ENCODE assay signal across 8 mouse cellular contexts in genomic region chr2:118926361-118926997, GRCm38 (mm10). TPM values are rescaled to one million over a fixed set of nuclear protein-coding genes. Genes with fewer than 3 reads are reported as not detected.
A peak's percentile ranks its signal among the peaks of the same experiment; 100 is the strongest.
DNase-seq lines count a peak whose midpoint lies in the region; ATAC-seq and TF ChIP-seq lines count a peak whose summit lies in the region.

TSS of gene Chst14 (plus strand) at chr2:118926496.

- ATAC-seq in intestine, embryonic 14.5 days (replicated peaks; ENCODE audit: low FRiP score, low TSS enrichment, low read depth), result peak; percentile 95
- peak; percentile 95 for ATAC-seq in liver, embryonic 11.5 days (replicated peaks; ENCODE audit: low FRiP score)
- peak; percentile 65 for ATAC-seq in midbrain, postnatal 0 days (ENCODE audit: low FRiP score)

- under 1% methylated on average over 33 of the region's 47 CpGs for WGBS in intestine, embryonic 14.5 days
- 1% methylated on average over 45 of the region's 47 CpGs for WGBS in liver, embryonic 11.5 days
- 3% methylated on average over 44 of the region's 47 CpGs for WGBS in midbrain, postnatal 0 days

- TF ChIP-seq CTCF in midbrain, postnatal 0 days (IDR thresholded peaks at IDR 0.05), result no peak

- peak within 1 kb of the TSS; percentile 54; the same call in 1 of the 2 replicates for H3K27ac ChIP-seq in intestine, embryonic 14.5 days (ENCODE audit: low read depth)
- peak within 1 kb of the TSS; percentile 66 for H3K27ac ChIP-seq in liver, embryonic 11.5 days (ENCODE audit: low read depth, low read length)
- no peak within 1 kb of the TSS for H3K27ac ChIP-seq in midbrain, postnatal 0 days (ENCODE audit: low read depth, low read length)

- H3K9me3 ChIP-seq in intestine, embryonic 14.5 days (ENCODE audit: control insufficient read depth, low read length), result no peaks in the 10 kb centered on the region
- no peaks in the 10 kb centered on the region for H3K9me3 ChIP-seq in liver, embryonic 11.5 days (ENCODE audit: control insufficient read depth, low read length)
- H3K9me3 ChIP-seq in midbrain, postnatal 0 days (ENCODE audit: low read length), result no peaks in the 10 kb centered on the region

- peak; percentile 81 for DNase-seq in 3T3-L1 (ENCODE audit: low read depth, low spot score)
- DNase-seq in adrenal gland, adult 18-20 months (ENCODE audit: low spot score in 2 of 2), result peak; percentile 78 to 81
- DNase-seq in embryo, embryonic 10.5 days (ENCODE audit: low spot score), result peak; percentile 88
- DNase-seq in gonadal fat pad, adult 2 months (ENCODE audit: low read depth), result no peak
- DNase-seq in intestine, embryonic 14.5 days (ENCODE audit: low spot score), result peak; percentile 83
- DNase-seq in liver, embryonic 11.5 days (ENCODE audit: low spot score), result peak; percentile 80
- peak; percentile 56 for DNase-seq in midbrain, postnatal 0 days (ENCODE audit: low spot score)
- DNase-seq in splenic B cell, adult 2 months (ENCODE audit: low read depth, low spot score), result peak; percentile 65

- peak within 1 kb of the TSS; percentile 75 for H3K9ac ChIP-seq in intestine, embryonic 14.5 days (ENCODE audit: low read length)
- peak within 1 kb of the TSS; percentile 82 for H3K9ac ChIP-seq in liver, embryonic 11.5 days (ENCODE audit: low read depth, low read length)
- H3K9ac ChIP-seq in midbrain, postnatal 0 days (replicated peaks; ENCODE audit: low read length, poor library complexity, severe bottlenecking), result peak within 1 kb of the TSS; percentile 55

- H3K4me2 ChIP-seq in intestine, embryonic 14.5 days (ENCODE audit: low read length), result peak within 1 kb of the TSS; percentile 86
- H3K4me2 ChIP-seq in liver, embryonic 11.5 days, result peak within 1 kb of the TSS; percentile 99
- peak within 1 kb of the TSS; percentile 87 for H3K4me2 ChIP-seq in midbrain, postnatal 0 days (ENCODE audit: low read depth, low read length, poor library complexity, severe bottlenecking)

- peaks cover 13% of the 10 kb centered on the region for H3K4me1 ChIP-seq in intestine, embryonic 14.5 days (replicated peaks; ENCODE audit: control insufficient read depth, insufficient read depth, low read length)
- peaks cover 16% of the 10 kb centered on the region for H3K4me1 ChIP-seq in liver, embryonic 11.5 days (replicated peaks; ENCODE audit: control insufficient read depth, insufficient read depth, low read length)
- no peaks in the 10 kb centered on the region; the same call in 1 of the 2 replicates for H3K4me1 ChIP-seq in midbrain, postnatal 0 days (ENCODE audit: insufficient read depth, low read length)

- peak within 1 kb of the TSS; percentile 74 for H3K4me3 ChIP-seq in intestine, embryonic 14.5 days (ENCODE audit: low read depth, low read length)
- peak within 1 kb of the TSS; percentile 82 for H3K4me3 ChIP-seq in liver, embryonic 11.5 days (ENCODE audit: low read depth, low read length)
- H3K4me3 ChIP-seq in midbrain, postnatal 0 days (ENCODE audit: low read depth, low read length), result peak within 1 kb of the TSS; percentile 48

- no peaks in the 10 kb centered on the region for H3K27me3 ChIP-seq in intestine, embryonic 14.5 days (replicated peaks; ENCODE audit: control insufficient read depth, insufficient read depth, low read length)
- H3K27me3 ChIP-seq in liver, embryonic 11.5 days (replicated peaks; ENCODE audit: control insufficient read depth, insufficient read depth, low read length), result no peaks in the 10 kb centered on the region
- no peaks in the 10 kb centered on the region for H3K27me3 ChIP-seq in midbrain, postnatal 0 days (ENCODE audit: insufficient read depth, low read length)
- no peaks in the 10 kb centered on the region for H3K27me3 ChIP-seq in splenic B cell, adult 2 months (ENCODE audit: control insufficient read depth, insufficient read depth, low read length, poor library complexity, severe bottlenecking)

- peaks cover 21% of the 10 kb centered on the region for H3K36me3 ChIP-seq in intestine, embryonic 14.5 days (ENCODE audit: control insufficient read depth, insufficient read depth, low read length)
- peaks cover 11% of the 10 kb centered on the region; the same call in 1 of the 2 replicates for H3K36me3 ChIP-seq in liver, embryonic 11.5 days (ENCODE audit: control insufficient read depth, insufficient read depth, low read length)
- peaks cover 13% of the 10 kb centered on the region for H3K36me3 ChIP-seq in midbrain, postnatal 0 days (ENCODE audit: insufficient read depth, low read length)
- H3K36me3 ChIP-seq in splenic B cell, adult 2 months (ENCODE audit: control insufficient read depth, insufficient read depth, low read length, poor library complexity, severe bottlenecking), result peaks cover 2% of the 10 kb centered on the region; the same call in 1 of the 2 replicates

RNA-seq across cellular contexts. Expression of gene Chst14, which starts in this region (rescaled TPM):
- 1 to 10 TPM; 7.3 to 9.0 TPM for total RNA-seq in adrenal gland, adult 18-20 months (2021)
- polyA plus RNA-seq in gonadal fat pad, adult 2 months (2012; rRNA removed), result 11.8 and 12.0 TPM in 2 replicates
- 32.2 and 32.7 TPM in 2 replicates for polyA plus RNA-seq in intestine, embryonic 14.5 days (2014; fragmentation: Nextera tagmentation; extraction: Ambion mirVana)
- polyA plus RNA-seq in liver, embryonic 11.5 days (2014; fragmentation: Nextera tagmentation; extraction: Ambion mirVana), result 15.4 and 16.4 TPM in 2 replicates
- 4.9 TPM in 2 replicates for total RNA-seq in midbrain, postnatal 0 days (2014; rRNA removed)
- 3.0 and 3.1 TPM in 2 replicates for polyA plus RNA-seq in midbrain, postnatal 0 days (2015; fragmentation: Nextera tagmentation; extraction: Ambion mirVana)
